Mouse (Mus musculus) E14TG2a.4 (cell line): Measurements from ENCODE around the gene Rag1.

Experiments
- H3K27me3 ChIP-seq: 2 replicates; pipeline ENCODE4 v1.6.1; 2014; ENCODE audit warnings: low read length, control low read depth; ENCODE audit not compliant: insufficient read depth
- H3K36me3 ChIP-seq: 2 replicates; pipeline ENCODE4 v1.6.1; 2014; ENCODE audit warnings: low read length, control low read depth; ENCODE audit not compliant: insufficient read depth
- H3K4me1 ChIP-seq: replicated peaks from 2 replicates; pipeline ENCODE4 v1.6.1; 2014; ENCODE audit warnings: low read depth, low read length, control low read depth
- H3K4me3 ChIP-seq: replicated peaks from 2 replicates; pipeline ENCODE4 v1.5.1; 2014; ENCODE audit warnings: mild to moderate bottlenecking, low read length
- H3K9me3 ChIP-seq: 2 replicates; pipeline ENCODE4 v1.6.1; 2014; ENCODE audit warnings: low read length, control low read depth
- CTCF ChIP-seq: conservative IDR thresholded peaks from 2 replicates; pipeline ENCODE4 v1.5.1; 2014; ENCODE audit warnings: low read length
- NANOG ChIP-seq: IDR thresholded peaks from 2 replicates; pipeline ENCODE4 v1.6.1; 2014; ENCODE audit warnings: borderline replicate concordance, low read length, mixed read lengths
- POU5F1 ChIP-seq: IDR thresholded peaks from 2 replicates; pipeline ENCODE4 v1.6.1; 2014; ENCODE audit warnings: low read length, borderline replicate concordance

The Rag1 gene

DNA sequence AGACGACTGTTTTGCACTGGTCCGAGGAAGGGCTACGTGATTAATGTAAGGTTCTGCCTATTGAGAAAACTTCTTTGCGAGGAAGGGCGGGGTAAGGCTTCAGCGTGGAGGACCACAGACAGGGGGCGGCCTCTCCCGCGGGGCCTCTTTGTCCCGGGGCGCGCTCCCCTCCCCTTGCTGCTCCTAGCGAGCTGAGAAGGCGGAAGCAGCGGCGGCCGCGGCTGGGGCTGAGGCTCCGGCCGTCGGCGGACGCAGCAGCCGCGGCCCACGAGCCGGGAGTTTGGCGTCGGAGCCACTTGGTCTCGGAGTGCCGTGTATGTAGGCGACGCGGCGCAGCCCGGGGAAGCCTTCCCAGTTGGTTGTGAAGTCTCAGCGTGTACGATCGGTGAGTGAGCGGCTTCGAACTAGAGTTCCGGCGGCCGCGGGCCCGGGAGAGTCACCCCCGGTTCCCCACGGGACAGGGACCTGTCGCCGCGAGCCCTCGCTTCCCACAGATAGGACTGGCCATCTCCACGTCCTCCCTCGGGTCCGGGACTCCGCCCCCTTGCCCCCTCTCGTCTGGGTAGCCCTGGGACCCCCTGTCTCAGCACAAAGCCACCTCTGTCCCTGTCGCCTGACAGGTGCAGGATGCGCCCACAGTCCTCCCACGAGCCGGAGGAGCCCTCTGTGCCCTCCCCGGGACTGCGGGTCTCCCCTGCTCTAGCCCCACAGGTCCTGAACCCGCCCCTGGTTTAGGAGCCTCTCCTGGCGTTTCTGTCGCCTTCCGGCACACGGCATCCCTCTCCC lies 29.1 kb upstream of the Rag1 start, which contains the start of gene Traf6:
Traf6 (plus strand) TSS at position 194 of the 786 bp plus-strand sequence.
- H3K27me3 ChIP-seq: peaks cover 12% of the 10 kb centered on the region
- peaks cover 12% of the 10 kb centered on the region; the same call in 1 of the 2 replicates for H3K4me1 ChIP-seq
- peaks cover 7% of the 10 kb centered on the region for H3K36me3 ChIP-seq
- no peaks in the 10 kb centered on the region for H3K9me3 ChIP-seq
- TF ChIP-seq CTCF (peak; percentile 9; the same call in 1 of the 2 replicates), POU5F1 (no peak)
- peak within 1 kb of the TSS; percentile 96 for H3K4me3 ChIP-seq

DNA sequence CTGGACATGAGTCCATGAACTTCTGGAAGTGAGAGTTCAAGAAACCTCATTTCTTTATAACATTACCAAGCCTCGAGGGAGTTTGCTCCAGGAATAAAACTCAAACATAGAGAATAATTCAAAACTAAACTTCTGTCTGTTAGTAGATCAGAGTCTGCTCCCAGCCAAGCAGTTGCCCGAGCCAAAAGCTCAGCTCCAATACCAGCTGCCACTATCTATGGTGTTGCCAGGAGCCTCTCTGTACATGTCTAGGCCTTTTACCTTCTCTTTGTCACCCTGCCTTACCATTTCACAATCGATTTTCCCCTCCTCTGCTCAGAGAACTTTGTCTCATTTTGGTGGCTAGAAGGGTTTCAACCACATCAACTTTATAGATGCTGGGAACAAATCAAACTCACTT lies 24.2 kb upstream of the Rag1 start:
- Histone ChIP-seq H3K4me1 (peaks cover 3% of the 10 kb centered on the region; the same call in 1 of the 2 replicates), H3K9me3 (no peaks in the 10 kb centered on the region), H3K36me3 (no peaks in the 10 kb centered on the region), H3K27me3 (peaks cover 12% of the 10 kb centered on the region), H3K4me3 (no peak overlapping the region)
- TF ChIP-seq POU5F1: no peak
- no peak for TF ChIP-seq NANOG
- no peak for TF ChIP-seq CTCF

DNA sequence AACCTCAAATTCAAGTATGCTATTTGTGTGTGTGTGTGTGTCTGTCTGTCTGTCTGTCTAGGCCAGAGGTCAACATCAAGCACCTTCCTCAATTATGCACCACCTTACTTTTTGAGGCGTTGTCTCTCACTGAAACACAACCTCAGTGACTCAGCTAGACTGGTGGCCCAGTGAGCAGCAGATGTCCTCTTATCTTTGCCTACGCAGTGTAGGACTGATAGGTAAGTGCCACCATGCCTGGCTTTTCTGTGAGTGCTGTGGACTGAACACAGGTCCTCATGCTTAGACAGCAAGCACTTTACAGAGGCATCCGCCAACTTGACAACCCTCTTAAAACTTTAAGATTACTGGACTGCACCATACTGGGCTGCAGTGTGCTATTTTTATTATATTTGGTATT lies 19.4 kb upstream of the Rag1 start:
- no peaks in the 10 kb centered on the region for H3K9me3 ChIP-seq
- peaks cover 14% of the 10 kb centered on the region for H3K4me1 ChIP-seq
- TF ChIP-seq CTCF: no peak
- H3K4me3 ChIP-seq: no peak overlapping the region
- no peaks in the 10 kb centered on the region for H3K36me3 ChIP-seq
- no peaks in the 10 kb centered on the region; the same call in 1 of the 2 replicates for H3K27me3 ChIP-seq

DNA sequence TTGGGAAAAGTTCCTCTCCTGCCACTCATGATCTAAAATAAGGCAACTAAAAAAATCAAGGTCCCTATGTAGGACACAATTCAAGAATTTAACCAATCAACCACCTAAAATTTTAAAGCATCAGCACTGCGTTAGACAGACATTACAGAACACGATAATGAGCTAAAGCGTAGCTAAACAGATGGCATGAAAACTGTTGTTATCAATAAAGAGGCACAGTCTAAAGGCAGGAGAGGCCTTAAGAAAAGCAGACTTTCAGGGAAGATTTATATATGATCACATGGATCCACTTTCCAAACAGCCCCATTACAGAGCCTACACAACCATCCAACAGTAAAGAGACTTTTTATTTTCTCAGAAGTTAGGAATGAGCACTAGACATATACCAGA lies 16.4 kb upstream of the Rag1 start:
- no peak overlapping the region for H3K4me3 ChIP-seq
- H3K36me3 ChIP-seq: no peaks in the 10 kb centered on the region
- H3K4me1 ChIP-seq: peaks cover 14% of the 10 kb centered on the region
- H3K27me3 ChIP-seq: no peaks in the 10 kb centered on the region
- TF ChIP-seq NANOG (no peak), CTCF (no peak), POU5F1 (no peak)
- H3K9me3 ChIP-seq: no peaks in the 10 kb centered on the region

DNA sequence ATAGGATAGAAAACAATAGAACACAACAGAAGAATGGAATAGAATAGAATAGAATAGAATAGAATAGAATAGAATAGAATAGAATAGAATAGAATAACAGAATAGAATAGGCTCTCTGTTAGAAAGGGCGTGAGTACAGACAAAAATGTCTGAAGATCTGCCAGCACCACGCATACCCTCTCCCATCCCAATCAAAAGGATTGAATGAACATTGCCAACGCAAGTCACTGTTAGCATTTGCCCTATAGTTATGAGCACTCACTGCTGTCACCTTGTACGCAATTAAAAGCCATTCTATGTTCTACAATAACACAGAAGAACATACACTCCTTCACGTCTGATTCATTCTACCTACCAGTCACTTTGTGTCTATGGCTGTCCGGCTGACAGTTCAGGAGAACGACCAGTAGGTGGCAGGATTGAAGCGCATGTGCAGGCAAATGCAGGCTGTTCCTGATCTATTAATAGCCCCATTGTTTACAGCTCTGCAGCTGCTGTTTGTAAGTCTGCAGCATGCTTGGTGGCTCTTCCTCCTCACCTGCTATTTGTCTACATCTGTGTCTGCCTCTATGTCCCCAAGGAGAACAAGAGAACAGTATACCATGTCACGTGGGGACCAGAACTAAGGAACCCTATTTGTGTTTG lies 15.9 kb upstream of the Rag1 start:
- Histone ChIP-seq H3K4me3 (no peak overlapping the region), H3K27me3 (no peaks in the 10 kb centered on the region), H3K4me1 (peaks cover 14% of the 10 kb centered on the region), H3K36me3 (no peaks in the 10 kb centered on the region), H3K9me3 (no peaks in the 10 kb centered on the region)
- no peak for TF ChIP-seq POU5F1
- TF ChIP-seq CTCF: peak; percentile 94
- no peak for TF ChIP-seq NANOG

DNA sequence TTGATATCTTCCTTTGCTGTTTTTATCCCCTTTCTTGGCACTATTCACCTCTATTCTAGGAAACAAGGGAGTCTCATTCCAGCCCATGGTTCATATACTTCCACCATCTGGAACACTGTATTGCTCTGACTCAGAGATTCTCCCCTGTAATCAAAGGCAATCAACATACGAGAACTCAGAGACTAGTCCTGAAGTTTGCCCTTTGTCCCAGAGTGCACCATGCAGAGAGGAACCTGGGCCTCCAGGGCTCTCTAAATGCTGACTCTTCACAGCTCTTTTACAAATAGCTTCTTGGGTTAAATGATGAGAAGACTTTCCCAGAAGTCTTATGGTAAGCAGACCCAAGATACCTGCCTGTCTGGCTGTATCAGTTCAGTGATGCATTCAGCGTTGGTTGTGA lies 11.2 kb upstream of the Rag1 start:
- peaks cover 3% of the 10 kb centered on the region for H3K4me1 ChIP-seq
- no peaks in the 10 kb centered on the region for H3K9me3 ChIP-seq
- H3K4me3 ChIP-seq: no peak overlapping the region
- no peaks in the 10 kb centered on the region for H3K27me3 ChIP-seq
- TF ChIP-seq NANOG (no peak), CTCF (no peak), POU5F1 (no peak)
- H3K36me3 ChIP-seq: no peaks in the 10 kb centered on the region

DNA sequence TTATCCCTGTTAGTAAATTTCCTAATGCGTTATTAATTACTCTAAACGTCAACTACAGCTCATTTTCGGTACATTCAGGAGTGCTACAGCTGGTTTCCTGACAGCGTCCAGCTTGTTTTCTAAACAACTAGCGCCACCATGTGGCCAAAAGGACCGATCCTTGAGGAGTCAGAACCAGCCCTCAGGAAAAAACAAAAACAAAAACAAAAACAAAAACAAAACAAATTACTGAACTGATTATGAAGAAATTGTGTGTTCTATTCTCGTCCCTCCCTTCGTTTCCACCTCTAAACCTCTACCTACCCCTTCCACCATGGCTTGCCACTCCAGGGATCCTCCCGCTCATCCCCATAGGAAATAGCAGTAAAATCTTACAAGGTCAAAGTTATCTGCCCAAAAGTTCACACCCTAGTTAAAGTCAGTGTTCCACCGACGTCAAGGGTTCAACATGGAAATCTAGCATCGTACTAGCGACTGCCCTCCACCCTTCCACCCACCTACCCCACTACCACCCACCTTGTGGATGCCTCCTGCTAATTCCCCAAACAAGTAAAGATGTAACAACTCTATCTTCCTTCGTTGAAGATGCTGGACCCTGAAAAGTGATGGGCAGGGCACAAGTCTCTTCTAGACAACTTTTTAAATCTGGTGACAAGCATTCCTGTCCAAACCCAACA lies 3.8 kb upstream of the Rag1 start:
- Histone ChIP-seq H3K4me3 (no peak overlapping the region), H3K27me3 (no peaks in the 10 kb centered on the region), H3K4me1 (peaks cover 12% of the 10 kb centered on the region), H3K9me3 (no peaks in the 10 kb centered on the region), H3K36me3 (no peaks in the 10 kb centered on the region)
- TF ChIP-seq POU5F1 (no peak), CTCF (peak; percentile 48), NANOG (no peak)

DNA sequence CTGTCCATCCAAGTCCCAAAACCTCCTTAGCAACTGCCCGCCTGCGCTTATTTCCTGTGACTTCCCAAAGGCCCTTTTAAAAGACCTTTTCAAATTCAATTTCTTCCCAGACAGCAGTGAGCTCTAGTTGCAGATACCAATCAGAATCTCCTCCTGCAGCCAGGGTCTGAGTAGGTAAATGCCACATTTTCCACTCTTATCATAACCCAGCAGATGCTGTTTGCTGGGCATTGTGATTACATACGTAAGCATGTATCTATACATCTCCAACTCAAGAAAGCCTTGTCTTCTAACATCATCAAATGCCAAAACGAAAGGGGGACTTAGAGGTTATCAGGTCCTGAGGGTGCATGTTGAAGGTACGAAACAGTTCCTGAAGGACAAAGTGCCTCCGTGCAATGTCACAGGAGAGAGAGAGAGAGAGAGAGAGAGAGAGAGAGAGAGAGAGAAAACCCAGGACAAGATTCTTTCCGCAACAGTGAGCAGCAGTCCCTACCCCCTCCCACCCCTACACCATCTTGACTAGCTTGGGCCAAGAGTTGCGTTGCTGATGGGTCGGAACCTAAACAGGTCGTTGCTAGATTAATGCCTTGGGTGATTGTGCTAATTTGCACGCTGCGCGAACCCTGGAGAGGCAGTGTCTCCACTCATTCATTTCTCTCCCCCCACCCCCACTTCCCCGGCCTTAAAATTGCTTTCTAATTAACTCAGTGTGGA lies 3.1 kb upstream of the Rag1 start:
- Histone ChIP-seq H3K4me1 (peaks cover 12% of the 10 kb centered on the region), H3K27me3 (no peaks in the 10 kb centered on the region)
- TF ChIP-seq NANOG: no peak
- no peak for TF ChIP-seq POU5F1
- no peak for TF ChIP-seq CTCF

More for the DNA sequence above, 3.1 kb upstream of the Rag1 start:
- Histone ChIP-seq H3K9me3 (no peaks in the 10 kb centered on the region), H3K36me3 (no peaks in the 10 kb centered on the region), H3K4me3 (no peak overlapping the region)
